Mouse (Mus musculus) hematopoietic stem cell, adult 5-6 weeks (primary cell): ENCODE measurements around the gene Kdsr. TPM values are rescaled to one million over a fixed set of nuclear protein-coding genes. Genes with fewer than 3 reads are reported as not detected.
"Not testable (repeated sequence)": the region's sequence is repeated elsewhere in the genome, so short reads cannot be mapped to it uniquely, and the experiment has no call there.

ENCODE experiments used
- ATAC-seq, 2 experiments: fragments of 125-278 bp in 1 of 2; replicated peaks in 1 of 2; 2 replicates each; pipeline ENCODE4 v1.8.0; 2016 to 2017; ENCODE audit warnings: inconsistent platforms in 2 of 2, mild to moderate bottlenecking in 2 of 2, moderate number of reproducible peaks in 2 of 2, low read depth in 1 of 2, moderate TSS enrichment in 1 of 2; ENCODE audit not compliant: low FRiP score in 2 of 2, poor library complexity in 2 of 2, severe bottlenecking in 2 of 2, insufficient read depth in 1 of 2, low TSS enrichment in 1 of 2
- total RNA-seq: library from RNA; stranded (forward); fragments of 172-1452, 232-1000 nt; gene quantifications from 2 replicates; pipeline ENCODE4 v1.2.3, GENCODE M21; 2017

The Kdsr gene
- total RNA-seq, 1 experiment from 2014 or later = 69.4 TPM

GRCm38 (mm10) chr1:106748555-106749315 is 10.8 kb downstream of the Kdsr start:
- peak in 1 of 2 experiments; percentile 80; a peak in 1 of 4 replicates for ATAC-seq

- ATAC-seq = no peak
Measured at GRCm38 (mm10) chr1:106742980-106743379, 16.5 kb downstream of the Kdsr start.

GRCm38 (mm10) chr1:106740735-106741134 is 18.8 kb downstream of the Kdsr start:
- ATAC-seq = no peak

- ATAC-seq = no peak
Measured at GRCm38 (mm10) chr1:106739810-106740209, 19.7 kb downstream of the Kdsr start.

- peak; percentile 52 to 55; a peak in 2 of 4 replicates for ATAC-seq
Measured at GRCm38 (mm10) chr1:106738092-106738491, 21.4 kb downstream of the Kdsr start.

- no peak for ATAC-seq
Measured at GRCm38 (mm10) chr1:106736211-106736610, 23.3 kb downstream of the Kdsr start.

GRCm38 (mm10) chr1:106735586-106735985 is 23.9 kb downstream of the Kdsr start:
- peak; percentile 69 to 71; a peak in 3 of 4 replicates for ATAC-seq

DNA sequence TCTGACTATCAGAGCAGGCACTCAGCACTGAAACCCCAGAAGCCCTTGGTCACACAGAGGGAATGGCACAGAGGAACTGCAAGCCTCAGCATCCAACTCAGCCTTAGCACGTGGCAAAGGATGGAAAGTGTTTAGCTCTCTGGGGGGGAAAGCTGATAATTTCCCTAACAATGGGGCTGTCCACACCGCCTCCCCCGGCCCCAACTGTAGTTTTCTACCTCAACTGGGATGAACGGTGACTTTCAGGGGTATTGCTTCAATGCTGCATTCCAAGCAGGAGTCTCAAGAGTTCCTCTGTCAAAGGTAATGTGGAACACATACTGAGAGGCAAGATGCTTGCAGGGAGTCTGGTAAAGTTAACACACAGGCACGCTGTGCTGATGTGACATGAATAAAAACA is 37.5 kb downstream of the Kdsr start:
- ATAC-seq = no peak

- not testable (repeated sequence) for ATAC-seq
Measured at GRCm38 (mm10) chr1:106717736-106718135, 41.8 kb downstream of the Kdsr start.

- ATAC-seq = peak; percentile 31 to 53; a peak in 1 of 4 replicates
Measured at GRCm38 (mm10) chr1:106717071-106717601, 42.4 kb downstream of the Kdsr start.

DNA sequence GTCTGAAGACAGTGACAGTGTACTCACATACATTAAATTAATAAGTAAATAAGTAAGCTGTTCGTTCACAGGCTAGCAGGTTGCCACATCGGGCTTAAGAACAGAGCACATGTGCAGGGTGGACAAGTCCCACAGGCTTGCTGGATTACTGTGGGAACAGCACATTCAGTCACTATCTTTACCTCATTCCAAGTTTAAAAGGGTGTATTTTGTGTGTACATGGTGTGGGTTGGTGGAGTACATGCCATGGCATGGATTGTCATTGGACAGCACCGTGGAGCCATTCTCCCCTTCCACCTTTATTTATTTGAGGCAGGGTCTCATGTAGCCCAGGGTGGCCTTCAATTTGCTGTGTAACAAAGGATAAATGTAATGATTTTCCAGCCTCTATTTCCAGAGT is 43.4 kb downstream of the Kdsr start:
- ATAC-seq = no peak

DNA sequence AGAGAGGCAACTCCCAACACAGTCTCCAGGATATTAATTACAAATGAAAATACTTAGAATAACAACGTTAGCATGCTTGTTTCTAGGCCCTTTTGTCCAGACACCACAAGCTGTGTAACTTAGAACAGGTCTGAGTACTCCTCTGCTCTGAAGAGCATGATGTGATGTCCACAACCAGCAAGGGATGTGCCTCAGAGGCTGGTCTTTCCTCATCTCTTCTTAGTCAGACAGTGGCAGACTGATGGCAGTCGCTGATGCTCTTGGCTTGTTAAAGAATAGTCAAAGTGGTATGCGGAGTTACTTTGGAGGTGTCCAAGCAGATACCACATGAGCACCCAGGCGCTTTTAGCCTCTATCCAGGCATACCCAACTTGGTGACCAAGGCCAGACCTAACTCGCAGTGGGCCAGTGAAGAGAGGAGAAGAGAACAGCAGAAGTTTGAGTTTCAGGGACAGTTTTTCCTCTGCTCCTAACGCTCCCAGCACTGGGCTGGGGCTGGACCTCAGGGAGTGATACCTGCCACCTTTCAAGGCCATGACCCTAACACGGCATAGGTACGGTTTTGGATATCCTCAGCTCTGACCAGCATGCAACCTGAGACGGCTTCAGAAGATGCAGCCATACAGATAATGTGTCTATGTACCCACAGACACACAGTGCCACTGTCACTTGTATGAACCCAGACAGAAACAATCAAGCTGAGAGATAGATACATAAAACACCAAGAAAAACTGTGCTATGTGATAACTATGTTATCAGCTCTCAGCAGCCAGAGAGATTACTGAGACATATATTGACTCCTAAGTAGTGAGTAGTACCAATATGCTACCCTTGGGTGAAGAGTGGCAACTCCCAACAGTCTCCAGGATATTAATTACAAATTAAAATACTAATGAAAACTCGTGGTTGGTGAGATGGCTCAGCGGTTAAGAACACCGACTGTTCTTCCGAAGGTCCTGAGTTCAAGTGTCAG is 44.1 kb downstream of the Kdsr start:
- ATAC-seq = no peak

- peak; percentile 3 to 5; a peak in 3 of 4 replicates for ATAC-seq
Measured at GRCm38 (mm10) chr1:106714530-106714981, 45.0 kb downstream of the Kdsr start.

- ATAC-seq = peak; percentile 44 to 61
Measured at GRCm38 (mm10) chr1:106713621-106714529, 45.7 kb downstream of the Kdsr start, which contains the start of gene Bcl2. Gene Bcl2 (minus strand): TSS chr1:106714274.

DNA sequence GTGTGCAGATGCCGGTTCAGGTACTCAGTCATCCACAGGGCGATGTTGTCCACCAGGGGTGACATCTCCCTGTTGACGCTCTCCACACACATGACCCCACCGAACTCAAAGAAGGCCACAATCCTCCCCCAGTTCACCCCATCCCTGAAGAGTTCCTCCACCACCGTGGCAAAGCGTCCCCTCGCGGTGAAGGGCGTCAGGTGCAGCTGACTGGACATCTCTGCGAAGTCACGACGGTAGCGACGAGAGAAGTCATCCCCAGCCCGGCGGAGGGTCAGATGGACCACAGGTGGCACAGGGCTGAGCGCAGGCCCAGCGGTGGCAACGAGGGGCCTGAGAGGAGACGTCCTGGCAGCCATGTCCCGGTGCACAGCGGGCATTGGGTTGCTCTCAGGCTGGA is 47.2 kb downstream of the Kdsr start:
- ATAC-seq = peak; percentile 24 to 34; a peak in 3 of 4 replicates

DNA sequence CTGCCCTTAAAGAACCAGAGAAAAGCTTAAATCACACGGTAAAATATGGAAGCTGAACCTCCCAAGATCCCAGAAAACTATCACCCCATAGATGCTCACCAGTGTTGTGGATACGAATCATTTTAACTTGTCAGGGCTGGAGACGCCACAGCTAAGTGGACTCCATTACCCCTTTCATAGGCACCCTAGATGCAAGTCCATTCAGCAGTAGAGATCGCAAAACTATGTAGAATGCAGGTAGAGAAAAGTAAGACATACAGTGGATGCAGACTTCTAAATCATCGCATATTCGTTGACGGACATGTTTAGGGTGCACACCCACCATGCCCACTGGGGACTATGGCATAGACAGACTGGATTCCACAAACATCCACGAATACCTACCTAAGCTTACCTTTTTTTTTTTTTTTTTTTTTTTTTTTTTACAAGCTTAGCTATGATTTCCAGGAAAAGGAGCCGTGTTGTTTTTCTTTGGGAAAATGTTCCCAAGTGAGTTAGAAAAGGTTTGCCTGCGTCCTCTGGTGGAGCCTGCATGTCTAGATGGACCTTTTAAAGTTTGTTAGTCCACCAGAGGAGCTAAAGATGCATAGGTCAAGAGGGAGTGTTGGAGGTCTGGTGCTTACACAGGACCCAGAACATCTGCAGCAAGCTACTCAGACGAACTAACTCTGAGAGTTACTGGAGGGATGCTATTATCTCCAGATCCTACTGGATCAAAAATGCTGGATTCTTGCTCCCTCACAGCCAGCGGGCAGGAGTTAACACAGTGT is 48.0 kb downstream of the Kdsr start:
- no peak for ATAC-seq
